Mouse (Mus musculus): Measurements from ENCODE around the gene Gm10720.
"Not testable (repeated sequence)": the region's sequence is repeated elsewhere in the genome, so short reads cannot be mapped to it uniquely, and the experiment has no call there.

- not testable (repeated sequence) for TF ChIP-seq CTCF (IDR thresholded peaks at IDR 0.05; ENCODE audit: insufficient read depth, low read length); POLR2A (IDR thresholded peaks at IDR 0.05; ENCODE audit: borderline replicate concordance, extremely low read depth, low read depth, low read length)
These were observed 14.9 kb upstream of the Gm10720 start, which contains the start of gene Gm10722 for GRCm38 (mm10) chr9:3000445-3000972.

All from lung, adult 2 months (tissue).